ENCODE assay signal across 11 mouse cellular contexts in the genomic region with DNA sequence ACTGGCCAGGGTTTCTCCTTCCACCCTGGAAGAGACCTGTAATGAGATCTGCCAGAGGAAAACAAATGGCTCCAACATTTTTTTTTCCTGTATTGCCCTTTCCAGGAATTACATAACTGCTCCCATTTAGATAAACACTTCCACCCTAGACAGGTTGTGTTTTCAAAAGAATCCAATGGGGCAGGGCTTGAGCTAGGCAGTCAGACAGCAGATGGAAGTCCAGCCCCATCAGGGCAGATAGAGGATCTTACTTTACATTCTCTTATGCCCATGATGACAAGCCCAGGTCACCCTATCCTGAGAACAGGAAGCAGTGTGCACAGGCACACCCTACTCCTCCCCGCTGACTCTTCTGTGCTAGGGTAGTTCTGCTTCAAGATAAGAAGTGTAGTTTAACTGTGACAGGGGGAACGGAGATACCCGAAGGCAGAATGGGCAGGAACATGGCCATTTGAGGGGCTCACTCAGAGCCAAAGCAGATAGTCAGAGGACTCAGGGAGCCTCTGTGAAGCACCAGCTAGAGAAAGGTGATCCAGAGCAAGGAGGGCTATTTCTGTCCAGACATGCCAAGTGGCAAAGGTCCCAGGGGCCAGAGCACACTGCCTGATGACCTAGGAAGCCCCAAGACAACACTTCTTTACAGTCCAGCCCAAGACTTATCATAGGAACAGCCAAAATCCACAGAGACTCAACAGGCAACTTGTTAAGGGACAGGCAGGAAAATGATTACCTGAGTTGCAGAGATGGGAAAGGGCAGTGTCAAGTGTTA. TPM values are rescaled to one million over a fixed set of nuclear protein-coding genes. Genes with fewer than 3 reads are reported as not detected.
DNase-seq lines count a peak whose midpoint lies in the region; ATAC-seq lines count a peak whose summit lies in the region.
"Had no signal": no experiment of that assay in that cellular context is flagged by ENCODE, and none has a peak within 500 bp of the region (broad histone marks: within the 10 kb centered on the region; RNA-seq: fewer than 3 reads in every experiment).

No protein-coding gene starts in this region.

- H3K27ac ChIP-seq in heart, embryonic 10.5 days, result peak overlapping the region; percentile 75; the same call in 1 of the 2 replicates
- H3K27ac ChIP-seq in intestine, embryonic 16.5 days (ENCODE audit: low read length), result no peak overlapping the region
- H3K27ac ChIP-seq: kidney, embryonic 15.5 days had no signal

- H3K9me3 ChIP-seq in heart, embryonic 10.5 days, result no peaks in the 10 kb centered on the region
- no peaks in the 10 kb centered on the region for H3K9me3 ChIP-seq in intestine, embryonic 16.5 days (ENCODE audit: control insufficient read depth, low read length)
- H3K9me3 ChIP-seq: kidney, embryonic 15.5 days had no signal

- H3K4me1 ChIP-seq in heart, embryonic 10.5 days, result peaks cover 63% of the 10 kb centered on the region
- H3K4me1 ChIP-seq in intestine, embryonic 16.5 days (ENCODE audit: control insufficient read depth, insufficient read depth, low read length), result 0 out of 2 replicates have a peak, but pooled peaks cover 6% of the 10 kb centered on the region

- no peak overlapping the region for H3K9ac ChIP-seq in intestine, embryonic 16.5 days (ENCODE audit: low read depth, low read length)
- H3K9ac ChIP-seq: kidney, embryonic 15.5 days; lung, embryonic 14.5 days had no signal

- peak; percentile 59; the same call in 1 of the 2 replicates for ATAC-seq in intestine, embryonic 16.5 days
- ATAC-seq: activated CD4-positive, CD25-positive, alpha-beta regulatory T cell, adult 4 months; forebrain, embryonic 14.5 days had no signal

- WGBS in heart, embryonic 10.5 days, result 21% methylated on average over 3 of the region's 3 CpGs
- WGBS in intestine, embryonic 16.5 days, result 71% methylated on average over 3 of the region's 3 CpGs

- no peak overlapping the region for H3K4me3 ChIP-seq in heart, embryonic 10.5 days
- H3K4me3 ChIP-seq in intestine, embryonic 16.5 days (ENCODE audit: low read length), result no peak overlapping the region
- H3K4me3 ChIP-seq: kidney, embryonic 15.5 days had no signal

- H3K36me3 ChIP-seq in heart, embryonic 10.5 days, result peaks cover 3% of the 10 kb centered on the region; the same call in 1 of the 2 replicates
- H3K36me3 ChIP-seq in intestine, embryonic 16.5 days (ENCODE audit: control insufficient read depth, insufficient read depth, low read length), result no peaks in the 10 kb centered on the region
- H3K36me3 ChIP-seq: kidney, embryonic 15.5 days had no signal

- H3K27me3 ChIP-seq in heart, embryonic 10.5 days (ENCODE audit: insufficient read depth, poor library complexity, severe bottlenecking), result no peaks in the 10 kb centered on the region
- H3K27me3 ChIP-seq in intestine, embryonic 16.5 days (replicated peaks; ENCODE audit: control insufficient read depth, insufficient read depth, low read length), result no peaks in the 10 kb centered on the region
- H3K27me3 ChIP-seq: kidney, embryonic 15.5 days had no signal

- intact Hi-C loops in heart, postnatal 25 days (cut with DNase I), result no loop called here

- no peak for DNase-seq in heart, embryonic 10.5 days (ENCODE audit: low spot score)
- DNase-seq in heart, postnatal 25 days (ENCODE audit: low spot score), result no peak
- peak; percentile 25 for DNase-seq in c-Kit-positive CD71-negative TER-119-negative erythroid progenitor cells, embryonic 14.5 days (ENCODE audit: low read depth)
- peak; percentile 6 to 20 for DNase-seq in monocyte, adult 2 months (ENCODE audit: low read depth in 1 of 2, low spot score in 2 of 2)
- DNase-seq in embryo, embryonic 10.5 days (ENCODE audit: low spot score), result no peak
- DNase-seq in embryo, embryonic 11 days, result no peak
- DNase-seq: lung, embryonic 14.5 days had no signal

- H3K4me2 ChIP-seq in intestine, embryonic 16.5 days (ENCODE audit: low read depth, low read length), result no peak overlapping the region
- H3K4me2 ChIP-seq: kidney, embryonic 15.5 days; lung, embryonic 14.5 days had no signal

RNA-seq across cellular contexts. Expression of a gene that starts 41.1 kb away (rescaled TPM):
- polyA plus RNA-seq in heart, embryonic 10.5 days (2016; fragmentation: Nextera tagmentation; extraction: Ambion mirVana), result 40.4 and 49.8 TPM in 2 replicates
- 10 to 100 TPM; 47.9 to 78.9 TPM for total RNA-seq in heart, postnatal 25 days (2021)
- polyA plus RNA-seq in intestine, embryonic 16.5 days (2015; fragmentation: Nextera tagmentation; extraction: Ambion mirVana), result 41.6 and 42.9 TPM in 2 replicates

Comparison
In these comparisons a context has a peak if more than half of its experiments do, and no peak if none do; other contexts are left out.
1. DNase-seq: peak in c-Kit-positive CD71-negative TER-119-negative erythroid progenitor cells, embryonic 14.5 days (single experiment) and monocyte, adult 2 months (2 of 2); none in heart, embryonic 10.5 days (single experiment), heart, postnatal 25 days (single experiment), embryo, embryonic 10.5 days (single experiment) and embryo, embryonic 11 days (single experiment).